Mouse (Mus musculus) retina, adult 2 months (tissue): ENCODE results near the gene Adarb1.

Experiments
- DNase-seq: peaks from one replicate; pipeline ENCODE4 v3.0.0-alpha.2; 2012; ENCODE audit warnings: low read depth, low spot score

Gene Adarb1

DNA sequence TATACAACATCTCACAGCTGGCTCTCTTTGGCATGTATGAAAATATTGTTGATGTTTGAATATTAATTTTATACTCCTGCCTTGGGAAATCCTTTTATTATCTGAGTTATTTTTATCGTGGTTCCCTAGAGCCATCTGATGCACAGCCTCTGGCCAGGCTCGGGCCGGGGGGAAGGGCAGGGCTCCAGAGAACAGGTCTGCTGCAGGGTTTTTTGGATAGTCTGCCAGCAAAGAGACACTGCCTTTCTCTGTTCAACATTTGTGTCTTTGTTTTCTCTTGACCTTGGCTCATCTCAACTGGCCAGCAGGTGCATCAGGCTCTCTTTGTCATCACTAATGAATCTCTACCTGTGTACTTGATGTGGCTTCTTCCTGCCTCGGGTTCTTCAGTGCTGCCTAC lies 32.3 kb downstream of the Adarb1 start:
- DNase-seq = no peak

DNA sequence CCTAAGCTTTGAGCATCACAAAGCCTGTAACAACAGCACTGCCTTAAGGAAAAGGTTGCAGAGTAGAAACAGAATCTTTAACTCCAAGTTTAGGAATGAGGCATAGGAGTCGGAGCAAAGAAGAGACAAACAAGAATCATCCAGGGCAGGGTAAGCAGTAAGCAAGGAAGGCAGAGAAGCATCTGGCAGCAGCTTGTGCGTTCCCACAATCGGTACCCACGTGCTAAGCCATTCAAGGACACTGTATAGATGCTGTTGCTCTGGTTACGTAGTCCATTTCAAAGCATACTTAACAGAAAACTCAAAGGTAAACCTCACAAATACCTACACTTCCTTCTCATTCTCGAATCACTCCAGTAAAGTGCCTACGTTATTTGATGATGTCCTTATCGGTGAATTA lies 35.0 kb downstream of the Adarb1 start:
- DNase-seq = no peak

DNA sequence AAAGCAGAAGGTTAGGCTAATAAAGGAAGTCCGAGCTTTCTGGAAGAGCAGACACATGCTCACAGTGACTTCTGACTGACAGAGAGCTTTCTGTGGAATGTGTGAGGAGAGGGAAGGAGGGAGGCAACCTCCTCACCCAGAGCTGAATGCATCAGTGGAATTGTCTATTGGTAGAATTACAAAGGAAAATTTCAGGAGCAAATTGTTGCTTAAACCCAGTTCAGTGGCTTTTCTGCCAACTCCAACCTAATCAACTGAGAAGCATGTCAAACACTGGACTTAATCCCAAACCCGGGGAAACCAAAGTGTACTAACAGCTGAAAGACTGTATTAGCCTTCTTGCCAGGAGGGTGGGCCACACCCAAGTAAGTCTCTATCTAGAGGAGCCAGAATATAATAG lies 36.9 kb downstream of the Adarb1 start:
- DNase-seq = no peak

DNA sequence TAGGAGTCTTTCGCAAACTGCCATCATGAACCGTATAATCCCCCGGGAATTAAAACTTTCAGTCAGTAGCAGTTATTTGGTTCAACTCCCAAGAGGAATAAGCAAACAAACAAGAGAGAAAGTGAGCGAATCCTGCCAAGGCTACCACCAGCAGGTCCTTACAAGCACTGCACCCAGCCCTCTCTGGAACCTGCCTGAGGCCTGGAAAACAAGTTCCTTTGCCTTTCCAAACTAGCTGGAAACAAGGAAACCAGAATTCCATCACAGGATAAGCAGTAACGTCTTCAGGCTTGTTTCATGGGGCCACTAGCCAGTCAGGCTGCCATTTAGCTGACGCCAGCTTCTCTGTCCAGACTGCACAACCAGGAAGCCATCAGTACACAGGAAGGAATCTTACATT lies 37.4 kb downstream of the Adarb1 start:
- no peak for DNase-seq

DNA sequence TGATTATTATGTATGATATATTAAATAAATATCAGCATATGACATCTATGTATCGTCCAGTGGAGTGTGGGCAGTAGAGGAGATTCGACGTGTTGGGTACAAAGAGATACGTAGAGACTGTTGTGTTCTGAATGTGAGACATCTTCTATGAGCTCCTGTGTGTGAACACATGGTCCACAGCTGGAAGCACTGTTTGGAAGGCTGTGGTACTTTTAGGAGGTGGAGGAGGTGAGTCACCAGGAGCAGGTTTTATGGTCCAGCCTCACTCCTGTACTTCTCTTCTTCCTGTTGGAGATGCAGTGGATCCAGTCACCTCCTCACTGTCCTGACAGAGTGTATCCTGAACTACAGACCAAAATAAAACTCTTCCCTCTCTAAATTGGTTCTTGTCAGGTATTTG lies 38.9 kb downstream of the Adarb1 start:
- no peak for DNase-seq

DNA sequence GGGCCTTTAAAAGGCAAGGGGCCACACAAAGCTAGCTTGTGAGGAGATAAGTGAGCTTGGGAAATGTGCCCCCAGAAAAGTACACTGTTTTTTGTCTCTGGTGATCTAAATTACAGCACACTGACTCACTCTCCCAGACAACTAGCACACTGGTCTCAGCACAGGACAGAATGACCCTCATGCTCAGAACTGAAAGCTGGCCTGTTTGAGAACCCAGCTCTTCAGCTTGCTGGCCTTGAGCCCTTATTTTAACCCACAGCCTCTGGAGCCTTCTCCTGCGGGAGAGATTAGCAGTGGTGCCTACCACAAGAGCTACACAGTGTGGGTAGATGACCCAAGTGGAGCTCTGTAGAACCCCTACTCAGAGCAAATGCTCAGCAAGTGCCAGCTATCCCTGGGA lies 42.0 kb downstream of the Adarb1 start:
- no peak for DNase-seq

DNA sequence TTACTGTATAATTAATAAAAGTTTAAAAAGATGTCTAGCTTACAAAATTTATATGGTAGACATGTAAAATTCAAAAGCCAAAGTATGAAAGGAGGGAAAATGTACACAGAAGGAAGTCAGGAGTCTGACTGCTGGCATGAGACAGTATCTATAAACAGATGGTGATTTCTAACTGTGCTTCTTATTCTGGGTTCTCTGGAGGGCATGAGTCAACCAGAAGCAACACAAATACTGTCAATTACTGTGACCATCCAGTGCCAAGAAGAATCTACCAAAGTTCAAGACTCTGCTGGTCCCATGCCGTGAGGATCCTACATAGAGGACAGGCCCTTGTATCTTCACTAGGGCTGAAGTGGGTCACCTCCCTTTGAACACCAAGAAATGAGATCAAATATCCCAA lies 43.1 kb downstream of the Adarb1 start:
- no peak for DNase-seq

DNA sequence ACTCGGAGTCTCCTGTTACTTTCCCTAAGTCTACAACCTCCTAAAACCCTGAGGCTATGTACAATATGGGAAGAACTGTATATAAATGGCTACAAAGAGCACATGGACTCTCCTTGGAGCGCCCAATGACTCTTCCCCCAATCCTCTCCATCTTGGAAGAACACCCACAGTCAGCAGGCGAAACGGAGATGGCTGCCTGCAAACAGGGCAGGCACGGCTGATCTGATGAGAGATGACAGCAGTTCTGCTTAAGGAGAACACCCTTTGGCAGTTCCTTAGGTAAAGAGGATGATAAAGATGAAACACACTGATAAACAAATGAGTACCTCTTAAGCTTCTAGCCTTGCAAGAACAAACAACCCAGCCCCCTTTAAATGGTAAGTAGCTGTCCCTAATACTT lies 43.7 kb downstream of the Adarb1 start:
- DNase-seq = no peak

DNA sequence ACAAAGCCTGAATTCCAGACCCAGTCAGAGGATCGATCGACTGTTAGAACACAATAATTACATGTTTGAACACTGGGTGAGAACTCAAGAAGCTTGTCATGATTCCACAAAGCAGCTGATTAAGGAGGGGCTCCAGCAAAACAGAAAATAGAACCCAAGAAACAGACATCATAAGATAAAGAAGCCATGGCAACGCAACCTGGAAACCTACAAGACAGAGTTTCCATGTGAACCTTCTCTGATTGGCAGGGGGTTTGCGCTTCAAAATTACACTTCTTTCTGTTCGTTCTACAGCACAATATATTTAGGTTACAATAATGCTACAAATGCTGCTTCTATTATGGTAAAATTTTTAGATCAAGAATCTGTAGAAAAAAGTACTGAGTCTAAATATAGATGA lies 47.9 kb downstream of the Adarb1 start:
- no peak for DNase-seq

DNA sequence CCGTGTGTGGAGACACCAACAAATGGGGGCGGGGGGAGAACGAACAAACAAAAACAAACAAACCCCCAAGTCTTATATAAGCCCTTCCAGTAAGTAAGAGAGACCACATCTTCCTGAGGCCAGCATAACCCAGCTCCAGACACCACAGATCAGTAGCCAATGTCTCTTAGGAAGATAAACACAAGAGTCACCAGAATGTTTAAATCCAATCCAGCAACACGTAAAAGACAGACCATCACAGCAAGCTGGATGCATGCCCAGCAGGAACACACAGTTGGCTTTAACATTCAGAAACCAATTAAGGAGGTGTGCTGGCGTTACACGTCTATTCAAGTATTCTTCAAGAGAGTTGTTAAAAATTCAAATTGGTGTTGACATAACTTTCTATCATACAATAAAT lies 50.1 kb downstream of the Adarb1 start:
- no peak for DNase-seq

DNA sequence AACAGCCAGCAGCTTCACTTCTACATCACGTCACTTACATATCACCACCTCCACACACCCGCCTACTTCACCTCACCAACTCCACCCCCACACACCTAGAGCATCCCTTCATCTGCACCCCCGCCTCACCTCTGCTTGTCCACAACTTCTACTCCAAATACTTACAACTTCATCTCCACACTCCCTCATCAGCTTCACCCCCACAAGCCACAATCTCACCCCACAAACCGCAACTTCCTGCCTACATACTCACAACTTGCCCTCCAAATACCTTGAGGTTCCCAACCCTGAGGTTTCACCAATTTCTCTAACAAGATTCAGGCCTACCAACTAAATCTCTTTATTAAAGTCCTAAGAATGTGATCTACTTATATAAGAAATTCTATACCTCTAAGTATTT lies 51.1 kb downstream of the Adarb1 start:
- DNase-seq = no peak

DNA sequence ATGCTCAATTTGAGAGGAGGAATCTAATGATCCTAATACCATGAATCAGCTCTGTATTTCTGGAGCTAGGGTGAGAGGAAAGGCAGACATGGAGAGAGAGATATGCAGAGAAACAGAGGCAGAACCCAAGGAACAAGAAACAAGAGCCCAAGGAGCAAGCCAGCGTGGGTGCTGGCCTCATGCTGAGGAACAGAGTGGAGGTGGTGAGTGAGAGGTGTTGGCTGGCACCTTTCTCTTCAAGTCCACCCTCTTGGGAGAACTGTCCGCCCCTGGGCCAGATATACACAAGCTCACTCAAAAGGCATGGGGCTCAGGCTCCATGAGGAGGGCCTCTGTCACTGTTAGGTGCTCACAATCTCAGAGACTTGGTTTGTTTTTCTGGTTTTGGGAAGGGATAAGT lies 52.9 kb downstream of the Adarb1 start:
- DNase-seq = no peak

DNA sequence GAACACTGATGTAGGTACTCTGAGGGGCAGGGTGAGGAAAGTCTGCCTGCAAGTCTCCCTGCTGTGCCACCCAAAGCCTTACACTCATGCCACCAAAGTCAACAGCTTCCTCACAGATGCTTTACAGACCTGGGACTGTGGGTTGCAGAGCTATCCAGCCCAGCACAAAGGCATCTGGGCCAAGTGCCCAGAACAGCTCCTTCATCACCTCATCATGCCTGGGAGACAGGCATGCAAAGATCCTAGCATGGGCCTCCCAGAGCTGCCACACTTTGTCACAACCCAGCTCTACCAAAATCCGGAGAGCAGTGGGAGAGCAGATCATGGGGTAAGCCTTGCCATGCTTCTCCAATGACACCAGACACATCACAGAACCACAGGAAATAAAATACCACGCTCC lies 57.6 kb downstream of the Adarb1 start:
- DNase-seq = no peak

DNA sequence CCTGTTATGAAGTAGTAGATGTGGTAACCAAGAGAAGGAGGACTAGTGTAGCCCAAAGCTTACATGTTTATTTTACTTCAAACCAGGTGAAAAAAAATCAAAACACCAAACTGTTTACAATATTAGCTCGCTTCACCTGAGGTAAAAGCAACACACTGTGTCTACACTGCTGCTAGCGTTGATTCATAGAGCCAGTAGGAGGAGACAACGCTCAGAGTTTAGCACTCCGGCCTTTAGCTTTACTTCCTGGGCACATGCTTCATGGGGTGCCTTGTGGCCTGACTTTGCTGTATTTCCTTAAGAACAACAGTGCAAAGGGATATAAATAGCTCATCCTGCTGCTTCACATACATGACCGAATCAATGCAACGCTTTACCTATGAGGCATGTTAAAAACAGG lies 60.1 kb downstream of the Adarb1 start:
- no peak for DNase-seq

DNA sequence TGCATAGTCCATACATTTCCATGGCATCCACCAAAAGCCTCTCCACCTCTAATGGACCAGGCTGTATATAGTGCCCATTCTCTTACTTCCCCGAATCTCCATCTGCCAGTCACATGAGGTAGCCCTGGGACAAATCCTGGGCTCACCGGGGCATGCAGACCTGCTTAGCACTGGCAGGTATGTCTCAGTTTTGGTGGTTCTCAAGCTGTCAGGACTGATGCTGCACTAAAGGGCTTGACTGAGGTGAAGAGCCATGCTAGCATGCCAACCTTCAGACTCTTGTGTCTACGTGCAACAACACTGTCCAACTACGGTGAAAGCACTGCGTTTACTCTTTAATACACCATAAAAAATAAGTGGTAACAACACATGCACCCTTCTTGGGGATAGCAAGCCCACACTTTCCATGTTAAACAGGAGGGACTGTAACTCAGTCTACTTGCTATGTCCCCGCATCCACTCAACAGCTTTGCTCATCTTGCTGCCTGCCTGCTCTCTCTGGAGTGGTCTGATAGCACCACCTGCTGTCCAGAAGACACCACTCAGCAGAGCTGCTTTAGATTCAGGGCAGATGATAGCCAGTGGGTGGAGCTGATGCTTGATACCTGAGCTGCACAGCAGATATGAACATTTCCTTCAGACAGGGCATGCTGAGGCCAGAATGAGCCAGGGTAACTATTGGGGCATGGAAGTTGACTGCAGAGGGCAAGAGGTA lies 64.9 kb downstream of the Adarb1 start:
- peak; percentile 65 for DNase-seq

DNA sequence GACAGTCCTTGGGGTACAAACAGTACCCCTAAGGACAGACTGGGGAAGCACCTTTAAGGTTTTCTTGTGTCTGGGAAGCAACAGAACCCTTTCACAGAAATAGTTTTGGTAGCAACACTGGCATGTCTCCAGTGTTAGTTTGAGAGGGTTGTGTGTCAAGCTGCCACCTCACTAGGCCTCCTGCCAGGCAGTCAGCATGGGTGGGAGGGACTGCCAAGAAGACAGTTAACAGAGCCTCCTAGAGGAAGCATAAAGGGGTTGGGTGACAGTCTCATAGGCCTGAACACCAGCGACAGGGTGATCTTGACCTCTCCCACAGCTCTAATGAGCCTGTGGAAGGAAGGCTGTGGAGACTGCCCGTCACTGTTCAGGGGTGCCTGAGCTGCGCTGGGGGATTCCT lies 75.2 kb downstream of the Adarb1 start:
- DNase-seq = no peak

DNA sequence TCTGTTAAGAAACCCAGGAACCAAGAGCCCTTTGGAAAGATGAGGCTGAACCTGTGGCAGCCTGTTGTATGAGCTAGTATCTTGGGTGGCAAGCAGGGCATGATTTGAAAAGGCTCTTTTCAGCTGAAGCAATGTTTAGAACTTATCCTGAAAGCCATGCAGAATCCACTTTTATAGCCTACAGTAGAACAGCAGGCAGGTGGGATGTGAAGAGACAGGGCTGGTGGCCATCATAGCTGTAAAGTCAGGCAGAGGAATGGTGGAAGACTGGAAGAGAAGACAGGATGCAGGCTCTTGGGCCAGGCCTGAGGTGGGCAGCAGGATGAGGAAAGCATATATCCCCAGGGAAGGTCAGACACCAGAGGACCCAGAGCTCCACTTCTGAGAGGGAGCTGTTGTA lies 76.4 kb downstream of the Adarb1 start:
- no peak for DNase-seq

DNA sequence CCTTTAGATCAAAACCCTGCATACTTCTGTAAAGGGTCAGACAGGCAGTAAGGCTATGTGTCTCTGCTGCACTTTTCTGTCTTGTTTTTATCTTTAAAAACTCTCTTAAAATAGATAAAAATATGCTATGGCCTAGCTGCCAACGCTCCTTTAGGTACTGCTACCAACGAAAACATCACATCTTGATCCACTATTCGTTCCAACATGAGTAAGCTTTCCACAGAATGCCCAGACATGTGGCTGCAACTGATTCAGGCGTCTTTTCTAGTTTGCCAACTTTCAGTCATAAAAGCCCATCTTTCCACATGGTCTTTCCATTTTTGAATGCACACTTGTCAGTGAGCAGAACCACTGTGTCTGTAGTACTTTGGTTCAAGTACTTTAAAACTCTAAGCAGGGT lies 77.0 kb downstream of the Adarb1 start:
- no peak for DNase-seq

DNA sequence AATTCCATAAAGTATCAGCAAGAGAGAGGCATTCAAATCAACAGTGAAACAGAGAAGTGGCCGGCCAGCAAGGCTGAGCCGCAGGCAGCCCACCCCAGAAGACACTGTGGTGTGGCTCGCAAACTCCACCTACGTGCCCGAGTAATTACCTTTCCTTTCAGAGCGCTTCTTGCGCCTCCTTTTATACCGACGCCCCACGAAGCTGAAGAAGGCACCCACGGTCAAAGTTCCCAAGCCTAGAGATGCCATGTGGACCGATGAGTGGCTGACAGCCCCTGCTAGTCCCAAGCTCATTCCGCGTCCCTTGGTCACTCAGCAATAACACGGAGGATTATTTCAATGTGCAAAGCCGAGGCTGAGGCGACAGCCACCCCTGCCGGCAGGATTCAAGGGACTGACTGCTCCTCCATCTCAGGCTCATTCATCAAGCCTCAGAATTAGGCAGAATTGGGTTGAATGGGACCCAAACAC lies 78.2 kb downstream of the Adarb1 start:
- DNase-seq = peak; percentile 22

DNA sequence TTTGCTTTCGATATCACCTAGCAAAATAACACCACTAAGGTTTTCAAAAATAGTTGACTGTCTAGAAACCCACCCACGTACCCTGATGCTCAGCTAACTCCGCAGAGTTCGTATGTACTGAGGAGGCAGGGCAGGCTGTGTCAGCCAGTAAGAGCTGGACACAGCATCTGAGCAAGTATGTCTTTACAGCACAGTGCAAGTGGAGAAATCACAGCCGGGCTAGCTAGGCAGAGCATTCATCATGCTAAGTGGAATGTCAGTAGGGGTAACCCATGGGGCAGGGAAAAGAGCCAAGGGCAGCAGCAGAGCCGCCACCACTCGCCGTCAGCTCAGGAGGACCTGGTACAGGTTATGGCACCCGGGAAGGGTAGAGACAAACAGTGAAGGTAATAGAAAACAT lies 84.6 kb downstream of the Adarb1 start:
- DNase-seq = no peak

DNA sequence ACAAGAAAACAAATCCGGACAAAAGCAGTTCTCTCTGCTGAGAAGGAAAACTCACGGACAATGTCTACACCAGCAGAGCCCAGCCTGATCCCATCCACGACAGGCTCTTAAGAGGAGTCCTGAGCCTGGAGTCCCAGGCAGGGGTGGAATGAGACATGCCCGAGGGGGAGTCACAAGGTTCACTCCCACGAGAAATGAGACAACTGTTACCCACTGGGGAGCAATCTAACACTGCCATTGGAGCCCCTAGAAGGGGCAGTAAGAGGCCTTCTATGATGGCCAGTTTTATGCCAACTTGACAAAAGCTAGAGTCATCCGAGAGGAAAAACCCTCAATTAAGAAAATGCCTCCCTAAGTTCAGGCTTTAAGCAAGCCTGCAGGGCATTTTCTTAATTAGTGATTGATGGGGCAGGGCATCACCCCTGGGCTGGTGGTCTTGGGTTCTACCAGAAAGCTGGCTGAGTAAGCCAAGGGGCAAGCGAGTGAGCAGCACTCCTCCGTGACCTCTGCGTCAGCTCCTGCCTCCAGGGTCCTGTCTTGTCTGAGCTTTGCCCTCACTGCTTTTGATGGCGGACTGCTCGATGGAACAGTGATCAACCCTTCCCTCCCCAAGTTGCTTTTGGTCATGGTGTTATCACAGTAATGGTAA lies 88.5 kb downstream of the Adarb1 start:
- DNase-seq = no peak

DNA sequence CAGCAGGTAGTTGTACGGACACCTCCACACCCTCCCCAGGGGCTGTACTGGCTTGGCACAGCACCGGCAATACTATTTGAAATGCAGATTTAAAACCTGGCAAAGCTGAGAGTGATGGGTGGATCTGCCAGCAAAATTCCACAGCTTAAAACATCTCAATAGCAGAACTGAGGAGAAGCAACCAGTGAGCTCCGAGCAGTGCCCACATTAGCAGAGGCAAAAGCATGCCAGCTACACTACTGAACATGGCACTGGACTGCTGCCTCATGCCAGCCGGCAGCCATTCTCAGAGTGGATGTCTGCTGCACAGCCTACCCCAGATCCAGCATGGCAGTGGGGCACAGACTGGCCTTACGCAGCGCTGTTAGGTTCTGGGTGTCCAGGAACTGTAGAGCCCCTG lies 93.4 kb downstream of the Adarb1 start:
- DNase-seq = no peak

DNA sequence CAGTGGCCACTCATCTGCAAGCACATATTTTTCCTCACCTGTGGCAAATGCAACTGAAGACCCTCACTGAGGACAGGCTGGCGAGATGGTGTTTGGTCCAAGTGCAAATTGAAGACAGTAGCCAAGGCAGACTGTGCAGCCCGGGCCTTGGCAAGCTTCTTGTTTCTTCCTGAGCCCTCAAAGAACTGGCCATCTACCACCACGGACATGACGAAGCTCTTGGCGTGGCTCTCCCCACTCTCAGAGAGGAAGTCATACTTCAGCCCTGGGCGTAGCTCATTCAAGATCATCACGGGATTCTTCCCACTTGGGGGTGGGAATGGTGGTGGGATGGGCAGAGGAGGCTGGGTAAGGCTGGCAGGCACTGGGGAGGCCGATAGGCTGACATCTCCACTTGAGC lies 96.5 kb downstream of the Adarb1 start:
- DNase-seq = no peak

DNA sequence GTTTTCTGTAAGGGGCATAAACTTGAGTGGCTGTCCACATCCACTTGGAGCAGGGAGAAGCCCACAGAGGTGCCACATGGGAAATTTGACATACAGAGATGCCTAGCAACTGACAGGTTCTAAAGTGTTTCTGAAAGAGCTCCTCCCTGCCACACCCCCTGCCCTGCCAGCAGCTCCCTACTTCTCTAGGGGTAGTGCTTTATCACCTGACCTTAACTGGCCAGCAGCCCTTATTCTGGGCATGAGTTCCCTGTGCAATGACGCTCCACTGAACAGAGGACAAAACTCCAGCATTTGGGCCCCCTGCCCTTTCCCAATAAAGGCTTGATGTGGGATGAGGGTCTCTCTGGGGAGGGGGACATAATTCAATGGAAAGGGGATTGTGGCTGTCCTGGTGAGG lies 97.1 kb downstream of the Adarb1 start:
- DNase-seq = no peak
